Mouse (Mus musculus) C2C12 (cell line): ENCODE results near the gene Mapkap1. TPM values are rescaled to one million over a fixed set of nuclear protein-coding genes. Genes with fewer than 3 reads are reported as not detected.

Source experiments
- H3K27me3 ChIP-seq: one replicate; pipeline ENCODE4 v1.6.1; 2011; ENCODE audit not compliant: control insufficient read depth, insufficient read depth, insufficient read length
- H3K36me3 ChIP-seq: one replicate; pipeline ENCODE4 v1.6.1; 2011; ENCODE audit not compliant: control insufficient read depth, insufficient read depth
- H3K4me3 ChIP-seq: one replicate; pipeline ENCODE4 v1.5.1; 2011; ENCODE audit warnings: mild to moderate bottlenecking, control low read depth; ENCODE audit not compliant: poor library complexity, insufficient read depth, severe bottlenecking
- H3K79me2 ChIP-seq: one replicate; pipeline ENCODE4 v1.6.1; 2011; ENCODE audit not compliant: control insufficient read depth, insufficient read depth
- H3K79me3 ChIP-seq: one replicate; pipeline ENCODE4 v1.6.1; 2011; ENCODE audit warnings: low read depth, control low read depth
- H3ac ChIP-seq: one replicate; pipeline ENCODE3; 2011; ENCODE audit warnings: low read depth; ENCODE audit not compliant: control insufficient read depth, insufficient read length
- CEBPB ChIP-seq: IDR thresholded peaks from one replicate; pipeline ENCODE4 v1.6.1; 2011; ENCODE audit warnings: low read depth, mild to moderate bottlenecking, control low read depth, moderate library complexity
- CTCF ChIP-seq: IDR thresholded peaks from one replicate; pipeline ENCODE4 v1.5.1; 2011; ENCODE audit not compliant: control insufficient read depth, insufficient read depth, insufficient read length
- FOSL1 ChIP-seq: IDR thresholded peaks from one replicate; pipeline ENCODE4 v1.8.0; 2011; ENCODE audit warnings: mild to moderate bottlenecking, low read length; ENCODE audit not compliant: poor library complexity, insufficient read depth, severe bottlenecking
- MAX ChIP-seq: IDR thresholded peaks from one replicate; pipeline ENCODE4 v1.6.1; 2011; ENCODE audit warnings: mild to moderate bottlenecking, control low read depth
- MYOD1 ChIP-seq: IDR thresholded peaks from one replicate; pipeline ENCODE4 v1.6.1; 2011; ENCODE audit warnings: low read depth; ENCODE audit not compliant: control insufficient read depth, insufficient read length
- MYOG ChIP-seq: IDR thresholded peaks from one replicate; pipeline ENCODE4 v1.6.1; 2011; ENCODE audit not compliant: control insufficient read depth, insufficient read length; ENCODE audit errors: extremely low read depth
- USF1 ChIP-seq: IDR thresholded peaks from one replicate; pipeline ENCODE4 v1.6.1; 2011; ENCODE audit warnings: low read depth, mild to moderate bottlenecking, control low read depth, moderate library complexity
- polyA plus RNA-seq: library from polyadenylated mRNA; unstranded; fragments of >200 nt; fragmentation: generic; extraction: Trizol; gene quantifications from one replicate; pipeline ENCODE4 v1.2.1, GENCODE M21; 2012; ENCODE audit warnings: missing spikeins

The Mapkap1 gene
- polyA plus RNA-seq, 1 experiment: 33.2 TPM

DNA sequence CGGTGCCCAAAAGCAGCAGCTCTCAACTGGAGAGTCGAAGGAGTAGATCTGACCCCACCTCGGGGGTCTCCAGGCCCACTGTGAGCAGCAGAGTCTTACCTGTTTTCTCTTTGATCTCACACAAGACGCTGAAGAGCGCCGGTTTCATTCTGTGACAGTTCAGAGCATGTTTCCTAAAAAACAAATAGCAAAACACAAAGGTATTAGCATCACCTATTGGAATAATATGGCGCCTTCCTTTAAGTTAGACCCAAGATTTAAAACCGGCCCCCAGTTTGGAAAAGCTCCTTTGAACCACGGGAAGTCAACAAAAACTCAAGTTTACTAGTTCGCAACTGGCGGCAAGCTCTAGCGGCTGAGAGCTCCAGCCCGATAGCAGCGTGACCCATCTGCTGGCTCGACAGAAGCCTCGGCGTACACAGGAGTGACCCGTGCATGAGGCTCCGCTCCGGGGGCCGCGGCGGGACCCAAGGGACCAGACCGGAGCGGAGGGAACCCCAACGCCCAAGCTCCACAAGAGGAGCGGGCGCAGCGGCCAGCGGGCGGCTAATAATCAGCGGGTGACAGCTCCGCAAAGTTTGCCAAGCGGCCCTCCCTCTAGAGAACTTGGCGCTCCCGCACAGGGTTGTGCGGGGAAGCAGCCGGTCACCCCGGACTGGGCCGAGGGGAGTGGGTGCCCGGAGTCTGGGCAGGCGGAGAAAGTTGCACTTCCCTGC, 35.7 kb upstream of the Mapkap1 start:
- peaks cover 11% of the 10 kb centered on the region for H3K36me3 ChIP-seq
- no peak for TF ChIP-seq MAX
- TF ChIP-seq MYOD1: no peak
- TF ChIP-seq CTCF: no peak
- no peak for TF ChIP-seq USF1
- no peak for TF ChIP-seq FOSL1
- peak overlapping the region; percentile 66 for H3K4me3 ChIP-seq
- H3K27me3 ChIP-seq: no peaks in the 10 kb centered on the region
- H3ac ChIP-seq: peak overlapping the region; percentile 92
- H3K79me2 ChIP-seq: peaks cover 14% of the 10 kb centered on the region
- H3K79me3 ChIP-seq: no peaks in the 10 kb centered on the region

DNA sequence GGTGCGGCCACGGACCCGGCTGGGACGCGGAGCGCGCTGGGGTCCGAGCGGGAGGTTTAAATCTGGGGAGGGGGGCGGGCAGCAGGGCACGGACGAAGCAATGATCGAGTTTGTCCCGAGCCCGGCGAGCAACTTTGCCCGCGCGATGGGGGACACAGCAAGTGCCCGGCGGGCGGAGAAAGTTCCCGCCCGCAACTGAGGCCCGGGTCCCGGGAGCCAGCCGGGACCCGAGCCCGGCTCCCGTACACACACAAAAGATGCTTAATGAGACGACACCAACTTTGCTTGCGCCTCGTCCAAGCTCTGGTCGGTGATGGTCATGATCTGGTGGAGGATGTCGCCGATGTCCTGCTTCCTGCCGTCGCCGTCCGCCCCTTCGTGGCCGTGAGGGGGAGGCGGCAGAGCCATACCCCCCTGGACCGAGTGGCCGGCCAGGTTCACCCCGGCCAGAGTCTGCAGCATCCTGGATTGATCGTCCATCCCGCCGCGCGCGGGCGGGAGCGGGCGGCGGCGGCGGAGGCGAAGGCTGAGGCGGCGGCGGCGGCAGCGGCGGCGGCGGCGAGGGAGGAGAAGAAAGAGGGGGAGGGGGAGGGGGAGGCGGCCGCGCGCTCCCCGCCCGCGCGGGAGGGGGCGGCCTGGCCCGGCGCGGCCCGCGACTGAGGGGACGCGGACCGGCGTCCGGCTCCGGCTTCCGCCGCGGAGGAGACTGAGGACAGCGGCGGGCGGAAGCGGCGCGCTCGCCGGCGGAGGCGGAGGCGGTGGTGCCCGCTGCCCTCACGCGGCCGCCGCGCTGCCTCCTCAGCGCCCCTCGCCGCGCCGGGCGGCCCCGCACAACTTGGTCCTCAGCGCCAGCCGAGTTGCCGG, 34.9 kb upstream of the Mapkap1 start:
- Histone ChIP-seq H3ac (peak overlapping the region; percentile 92), H3K79me3 (no peaks in the 10 kb centered on the region), H3K36me3 (peaks cover 11% of the 10 kb centered on the region), H3K27me3 (no peaks in the 10 kb centered on the region), H3K79me2 (peaks cover 14% of the 10 kb centered on the region), H3K4me3 (peak overlapping the region; percentile 66)
- TF ChIP-seq MAX (peak; percentile 29), FOSL1 (no peak), MYOG (no peak)

DNA sequence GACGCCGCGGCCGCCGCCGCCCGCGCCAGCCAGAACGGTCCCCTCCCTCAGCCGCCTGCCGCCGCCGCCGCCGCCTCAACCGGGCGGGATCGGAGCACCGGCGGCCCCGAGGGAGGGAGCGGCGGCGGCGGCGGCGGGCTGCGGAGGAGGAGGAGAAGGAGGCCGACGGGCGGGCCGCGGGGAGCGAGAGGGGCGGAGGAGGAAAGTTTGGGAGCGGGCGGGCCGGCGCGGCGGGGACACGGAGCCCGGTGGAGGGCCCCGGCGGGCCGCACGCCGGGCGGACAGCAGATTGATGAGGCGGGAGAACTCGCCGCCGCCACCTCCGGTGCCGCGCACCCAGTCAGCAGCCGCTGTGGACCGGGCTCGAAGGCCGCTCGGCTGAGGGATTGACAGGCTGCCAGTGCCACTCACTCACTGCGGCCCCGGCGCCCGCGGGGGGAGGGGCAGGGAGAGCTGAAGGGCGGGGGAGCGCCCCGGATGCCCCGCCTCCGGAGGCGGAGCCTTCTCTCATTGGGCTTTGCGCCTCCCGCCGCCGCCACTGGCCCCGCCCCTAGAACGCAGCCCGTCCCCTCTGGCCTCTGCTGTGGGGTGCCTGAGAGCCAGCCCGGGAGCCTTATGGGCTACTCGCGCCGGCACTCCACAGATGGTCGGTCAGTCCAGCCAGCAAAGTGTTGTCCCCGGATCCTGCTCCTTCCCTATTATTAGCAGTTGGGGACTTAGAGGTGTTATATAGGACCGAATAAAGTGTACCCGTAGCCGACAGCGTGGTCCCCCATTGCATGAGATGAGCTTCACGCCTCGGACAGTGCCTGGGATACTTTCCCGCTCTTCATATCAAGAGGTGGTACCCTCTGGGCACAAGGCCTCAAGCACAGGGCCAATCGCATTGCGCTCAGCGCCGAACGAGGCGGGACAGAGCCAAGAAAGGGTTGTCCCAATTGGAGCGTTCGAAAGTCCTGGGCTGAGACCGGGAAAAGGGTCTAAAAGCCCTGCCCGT, 34.0 kb upstream of the Mapkap1 start, which contains the start of gene Pbx3:
Gene Pbx3 (minus strand): TSS at position 838 of the 997 bp plus-strand sequence.
- Histone ChIP-seq H3ac (peak within 1 kb of the TSS; percentile 92), H3K79me2 (peaks cover 14% of the 10 kb centered on the region), H3K4me3 (peak within 1 kb of the TSS; percentile 66), H3K27me3 (no peaks in the 10 kb centered on the region), H3K79me3 (no peaks in the 10 kb centered on the region), H3K36me3 (peaks cover 8% of the 10 kb centered on the region)
- TF ChIP-seq MYOG (no peak), USF1 (no peak), CEBPB (no peak), CTCF (no peak), FOSL1 (no peak), MAX (peak; percentile 56), MYOD1 (no peak)

DNA sequence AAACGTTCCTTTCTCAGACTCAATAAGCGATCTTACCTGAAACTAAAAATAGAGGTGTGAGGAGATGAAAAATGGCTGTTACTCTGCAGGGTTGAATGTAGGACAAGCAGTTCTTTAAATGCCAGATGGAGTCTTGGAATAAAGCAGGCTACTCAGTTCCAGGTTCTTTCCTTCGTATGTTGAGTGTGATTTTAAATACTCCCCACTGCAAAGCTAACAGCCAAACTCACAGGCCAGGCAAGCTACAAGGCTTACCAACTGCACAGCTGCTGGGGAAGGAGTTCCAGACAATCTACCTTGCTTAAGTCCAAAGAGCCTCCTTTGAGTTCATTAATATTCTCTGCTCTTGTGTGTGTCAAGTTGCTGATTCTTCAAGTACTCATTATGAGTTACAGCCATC, 32.7 kb upstream of the Mapkap1 start:
- H3K36me3 ChIP-seq: no peaks in the 10 kb centered on the region
- TF ChIP-seq USF1 (no peak), CTCF (no peak), MAX (no peak), MYOD1 (no peak), FOSL1 (no peak), MYOG (no peak)
- no peaks in the 10 kb centered on the region for H3K79me3 ChIP-seq
- peaks cover 14% of the 10 kb centered on the region for H3K79me2 ChIP-seq
- no peak overlapping the region for H3ac ChIP-seq
- no peak overlapping the region for H3K4me3 ChIP-seq
- no peaks in the 10 kb centered on the region for H3K27me3 ChIP-seq

DNA sequence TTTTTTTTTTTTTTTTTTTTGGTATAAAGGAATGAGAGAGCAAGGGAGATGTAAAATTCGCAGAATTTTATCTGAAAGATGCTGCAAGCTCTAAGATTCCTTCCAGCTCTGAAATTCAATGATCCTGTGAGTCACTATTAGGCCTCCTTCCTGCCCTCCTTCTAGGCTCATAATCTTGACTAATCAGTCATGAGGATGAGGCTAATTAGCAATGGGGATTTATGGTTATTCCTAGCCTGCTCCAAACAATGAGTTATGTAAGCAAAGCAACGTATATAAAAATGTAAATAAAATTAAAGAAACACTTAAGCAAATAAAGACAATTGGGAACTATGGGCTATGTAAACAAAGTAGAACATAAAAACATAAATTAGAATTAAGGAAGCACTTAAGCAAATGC, 32.2 kb upstream of the Mapkap1 start:
- no peak for TF ChIP-seq USF1
- no peak for TF ChIP-seq MAX
- Histone ChIP-seq H3K27me3 (no peaks in the 10 kb centered on the region), H3ac (no peak overlapping the region)

More for the DNA sequence above, 32.2 kb upstream of the Mapkap1 start:
- H3K4me3 ChIP-seq: no peak overlapping the region
- H3K36me3 ChIP-seq: no peaks in the 10 kb centered on the region
- H3K79me2 ChIP-seq: peaks cover 14% of the 10 kb centered on the region
- no peaks in the 10 kb centered on the region for H3K79me3 ChIP-seq
